ENCODE assay signal across 8 mouse cellular contexts in the genomic region with DNA sequence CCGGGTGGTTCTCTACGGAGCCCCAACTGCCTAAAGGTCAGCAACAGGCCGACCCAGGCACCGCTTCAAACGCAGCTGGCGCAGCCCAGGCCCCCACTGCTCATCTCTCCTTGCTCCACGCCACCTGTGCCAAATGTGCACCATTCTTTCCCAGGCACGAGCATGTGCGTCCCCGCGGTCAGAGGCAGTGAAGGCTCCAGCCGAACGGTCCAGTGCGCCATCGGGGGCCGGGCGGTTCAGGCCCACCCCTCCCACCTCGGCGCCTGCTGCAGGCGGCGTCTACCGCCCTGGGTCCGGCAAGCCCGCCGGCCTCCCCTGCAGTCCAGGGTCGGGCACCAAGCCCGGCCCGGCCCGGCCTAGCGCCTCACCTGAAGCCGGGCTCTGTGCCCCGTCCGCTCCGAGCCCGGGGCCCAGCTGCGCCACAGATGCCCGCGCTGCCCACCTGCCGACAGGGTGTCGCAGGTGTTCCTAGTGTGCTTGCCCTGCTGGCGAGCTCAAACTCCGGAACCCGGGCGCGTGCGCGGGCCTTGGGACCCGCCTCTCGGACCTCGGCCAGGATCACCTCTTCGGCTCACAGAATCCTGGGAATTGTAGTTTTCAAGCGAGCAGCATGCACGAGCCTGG. TPM values are rescaled to one million over a fixed set of nuclear protein-coding genes. Genes with fewer than 3 reads are reported as not detected.
DNase-seq lines count a peak whose midpoint lies in the region; ATAC-seq and TF ChIP-seq lines count a peak whose summit lies in the region.

No protein-coding gene starts in this region.

- under 1% methylated on average over 53 of the region's 53 CpGs for WGBS in forebrain, embryonic 14.5 days
- WGBS in heart, embryonic 16.5 days, result under 1% methylated on average over 53 of the region's 53 CpGs
- under 1% methylated on average over 53 of the region's 53 CpGs for WGBS in liver, embryonic 13.5 days (ENCODE audit: insufficient replicate concordance)
- under 1% methylated on average over 50 of the region's 53 CpGs for WGBS in neural tube, embryonic 14.5 days

- no peak overlapping the region for H3K27ac ChIP-seq in forebrain, embryonic 14.5 days (ENCODE audit: low read depth, low read length)
- no peak overlapping the region for H3K27ac ChIP-seq in heart, embryonic 16.5 days (ENCODE audit: low read length)
- H3K27ac ChIP-seq in liver, embryonic 13.5 days, result no peak overlapping the region
- H3K27ac ChIP-seq in neural tube, embryonic 14.5 days (ENCODE audit: low read depth, low read length), result no peak overlapping the region

- peak; percentile 83 for ATAC-seq in cerebellum, adult (ENCODE audit: insufficient number of reproducible peaks, low FRiP score, low TSS enrichment)
- ATAC-seq in forebrain, embryonic 14.5 days, result peak; percentile 93
- peak; percentile 61 for ATAC-seq in heart, embryonic 16.5 days (replicated peaks; ENCODE audit: extremely low read depth, insufficient read depth, low FRiP score)
- peak; percentile 62 for ATAC-seq in liver, embryonic 13.5 days (ENCODE audit: low read depth)
- peak; percentile 92 for ATAC-seq in neural tube, embryonic 14.5 days (ENCODE audit: low read depth)

- peak overlapping the region; percentile 82 for H3K9ac ChIP-seq in forebrain, embryonic 14.5 days (ENCODE audit: low read length)
- peak overlapping the region; percentile 91 for H3K9ac ChIP-seq in heart, embryonic 16.5 days (ENCODE audit: low read length)
- H3K9ac ChIP-seq in liver, embryonic 13.5 days, result peak overlapping the region; percentile 64
- H3K9ac ChIP-seq in neural tube, embryonic 14.5 days (replicated peaks; ENCODE audit: low read depth, low read length), result peak overlapping the region; percentile 88

- no peak for TF ChIP-seq CTCF in E14TG2a.4 (conservative IDR thresholded peaks at IDR 0.05; ENCODE audit: low read length)

- H3K4me2 ChIP-seq in forebrain, embryonic 14.5 days (ENCODE audit: low read length), result peak overlapping the region; percentile 91
- H3K4me2 ChIP-seq in heart, embryonic 16.5 days (ENCODE audit: low read depth, low read length), result peak overlapping the region; percentile 99
- H3K4me2 ChIP-seq in liver, embryonic 13.5 days, result peak overlapping the region; percentile 71
- H3K4me2 ChIP-seq in neural tube, embryonic 14.5 days (ENCODE audit: low read depth, low read length), result peak overlapping the region; percentile 87

- peak; percentile 92 for DNase-seq in forebrain, embryonic 14.5 days (ENCODE audit: low spot score)
- peak; percentile 93 to 95 for DNase-seq in kidney, postnatal 36 days
- peak; percentile 21 for DNase-seq in liver, embryonic 13.5 days
- DNase-seq in thymus, postnatal 25 days, result peak; percentile 55

- no peaks in the 10 kb centered on the region for H3K9me3 ChIP-seq in E14TG2a.4 (ENCODE audit: low read length)
- H3K9me3 ChIP-seq in forebrain, embryonic 14.5 days (replicated peaks; ENCODE audit: control insufficient read depth, low read length), result no peaks in the 10 kb centered on the region
- no peaks in the 10 kb centered on the region for H3K9me3 ChIP-seq in heart, embryonic 16.5 days (replicated peaks; ENCODE audit: control insufficient read depth, low read length)
- no peaks in the 10 kb centered on the region for H3K9me3 ChIP-seq in liver, embryonic 13.5 days (replicated peaks)
- no peaks in the 10 kb centered on the region for H3K9me3 ChIP-seq in neural tube, embryonic 14.5 days (ENCODE audit: control insufficient read depth, low read length)

- peaks cover 32% of the 10 kb centered on the region for H3K27me3 ChIP-seq in E14TG2a.4 (ENCODE audit: insufficient read depth, low read length)
- no peaks in the 10 kb centered on the region for H3K27me3 ChIP-seq in forebrain, embryonic 14.5 days (replicated peaks; ENCODE audit: control insufficient read depth, insufficient read depth, low read length)
- H3K27me3 ChIP-seq in heart, embryonic 16.5 days (ENCODE audit: control insufficient read depth, insufficient read depth, low read length), result no peaks in the 10 kb centered on the region
- H3K27me3 ChIP-seq in liver, embryonic 13.5 days, result peaks cover 20% of the 10 kb centered on the region
- H3K27me3 ChIP-seq in neural tube, embryonic 14.5 days (ENCODE audit: control insufficient read depth, insufficient read depth, low read length), result peaks cover 4% of the 10 kb centered on the region; the same call in 1 of the 2 replicates

- H3K4me1 ChIP-seq in E14TG2a.4 (replicated peaks; ENCODE audit: low read depth, low read length), result peaks cover 24% of the 10 kb centered on the region
- peaks cover 3% of the 10 kb centered on the region; the same call in 1 of the 2 replicates for H3K4me1 ChIP-seq in forebrain, embryonic 14.5 days (ENCODE audit: control insufficient read depth, insufficient read depth, low read length)
- no peaks in the 10 kb centered on the region; the same call in 1 of the 2 replicates for H3K4me1 ChIP-seq in heart, embryonic 16.5 days (ENCODE audit: control insufficient read depth, insufficient read depth, low read length)
- 0 out of 2 replicates have a peak, but pooled peaks cover 10% of the 10 kb centered on the region for H3K4me1 ChIP-seq in liver, embryonic 13.5 days (replicated peaks)
- H3K4me1 ChIP-seq in neural tube, embryonic 14.5 days (ENCODE audit: control insufficient read depth, insufficient read depth, low read length), result 0 out of 2 replicates have a peak, but pooled peaks cover 9% of the 10 kb centered on the region

- H3K4me3 ChIP-seq in E14TG2a.4 (replicated peaks; ENCODE audit: low read length), result peak overlapping the region; percentile 92
- peak overlapping the region; percentile 90 for H3K4me3 ChIP-seq in forebrain, embryonic 14.5 days (ENCODE audit: low read depth, low read length)
- peak overlapping the region; percentile 92 for H3K4me3 ChIP-seq in heart, embryonic 16.5 days (ENCODE audit: low read length)
- H3K4me3 ChIP-seq in liver, embryonic 13.5 days (replicated peaks), result peak overlapping the region; percentile 65
- H3K4me3 ChIP-seq in neural tube, embryonic 14.5 days (ENCODE audit: low read depth, low read length), result peak overlapping the region; percentile 96

- peaks cover 34% of the 10 kb centered on the region for H3K36me3 ChIP-seq in E14TG2a.4 (ENCODE audit: insufficient read depth, low read length)
- no peaks in the 10 kb centered on the region for H3K36me3 ChIP-seq in forebrain, embryonic 14.5 days (ENCODE audit: control insufficient read depth, insufficient read depth, low read length)
- no peaks in the 10 kb centered on the region for H3K36me3 ChIP-seq in heart, embryonic 16.5 days (ENCODE audit: control insufficient read depth, insufficient read depth)
- H3K36me3 ChIP-seq in liver, embryonic 13.5 days, result no peaks in the 10 kb centered on the region
- H3K36me3 ChIP-seq in neural tube, embryonic 14.5 days (ENCODE audit: control insufficient read depth, insufficient read depth, low read length), result no peaks in the 10 kb centered on the region

RNA-seq across cellular contexts. Expression of a gene that starts 1.3 kb away (rescaled TPM):
- polyA plus RNA-seq in forebrain, embryonic 14.5 days (2014; fragmentation: Nextera tagmentation; extraction: Ambion mirVana), result 16.1 and 22.0 TPM in 2 replicates
- 12.5 and 13.0 TPM in 2 replicates for polyA plus RNA-seq in heart, embryonic 16.5 days (2015; fragmentation: Nextera tagmentation; extraction: Ambion mirVana)
- polyA plus RNA-seq in liver, embryonic 13.5 days (2015; fragmentation: Nextera tagmentation; extraction: Ambion mirVana), result 2.6 and 3.0 TPM in 2 replicates
- 26.6 and 28.1 TPM in 2 replicates for polyA plus RNA-seq in neural tube, embryonic 14.5 days (2014; fragmentation: Nextera tagmentation; extraction: Ambion mirVana)

RNA-seq across cellular contexts. Expression of a gene that starts 44.8 kb away (rescaled TPM):
- 0.89 and 1.3 TPM in 2 replicates for polyA plus RNA-seq in forebrain, embryonic 14.5 days (2014; fragmentation: Nextera tagmentation; extraction: Ambion mirVana)
- polyA plus RNA-seq in heart, embryonic 16.5 days (2015; fragmentation: Nextera tagmentation; extraction: Ambion mirVana), result 1.6 and 1.8 TPM in 2 replicates
- polyA plus RNA-seq in liver, embryonic 13.5 days (2015; fragmentation: Nextera tagmentation; extraction: Ambion mirVana), result 0.12 and 0.25 TPM in 2 replicates
- 1.0 and 2.5 TPM in 2 replicates for polyA plus RNA-seq in neural tube, embryonic 14.5 days (2014; fragmentation: Nextera tagmentation; extraction: Ambion mirVana)

Comparison
In these comparisons a context has a peak if more than half of its experiments do, and no peak if none do; other contexts are left out.
1. DNase-seq: peak in every context shown above with its lines; median percentile 94 in kidney, postnatal 36 days; 92 in forebrain, embryonic 14.5 days; 55 in thymus, postnatal 25 days; 21 in liver, embryonic 13.5 days.